Mouse (Mus musculus) thymus, adult 18-20 months (tissue): ENCODE measurements around the gene Prnd.

Experiments
- DNase-seq, 2 experiments: peaks; one replicate each; pipeline ENCODE4 v3.0.0; 2022; ENCODE audit warnings: mixed read lengths in 2 of 2

The Prnd gene

GRCm38 (mm10) chr2:131950598-131951095 lies at the start of gene Prnd:
TSS of gene Prnd (plus strand) at chr2:131950861.
- peak in 1 of 2 experiments; percentile 5 for DNase-seq

- DNase-seq: no peak
Measured at GRCm38 (mm10) chr2:131902423-131902822, 48.2 kb upstream of the Prnd start.

GRCm38 (mm10) chr2:131902867-131903266 lies 47.8 kb upstream of the Prnd start:
- no peak for DNase-seq

GRCm38 (mm10) chr2:131905025-131905424 lies 45.6 kb upstream of the Prnd start:
- no peak for DNase-seq

- DNase-seq: no peak
Measured at GRCm38 (mm10) chr2:131905776-131906175, 44.9 kb upstream of the Prnd start.

GRCm38 (mm10) chr2:131906266-131906665 lies 44.4 kb upstream of the Prnd start:
- no peak for DNase-seq

GRCm38 (mm10) chr2:131906846-131907245 lies 43.8 kb upstream of the Prnd start:
- DNase-seq: no peak

- DNase-seq: no peak
Measured at GRCm38 (mm10) chr2:131907311-131907710, 43.4 kb upstream of the Prnd start.

- DNase-seq: no peak
Measured at GRCm38 (mm10) chr2:131908351-131908861, 42.3 kb upstream of the Prnd start.

GRCm38 (mm10) chr2:131908906-131909305 lies 41.8 kb upstream of the Prnd start:
- DNase-seq: no peak

GRCm38 (mm10) chr2:131909683-131910572 lies 40.7 kb upstream of the Prnd start, which contains the start of the genes Prnp and Prn:
TSS of gene Prnp (plus strand) at chr2:131909928.
TSS of gene Prn (plus strand) at chr2:131909957.
- DNase-seq: peak; percentile 80 to 83

GRCm38 (mm10) chr2:131910847-131911246 lies 39.8 kb upstream of the Prnd start:
- no peak for DNase-seq

- no peak for DNase-seq
Measured at GRCm38 (mm10) chr2:131911341-131911740, 39.3 kb upstream of the Prnd start.

GRCm38 (mm10) chr2:131912526-131913258 lies 38.0 kb upstream of the Prnd start:
- DNase-seq: no peak

- no peak for DNase-seq
Measured at GRCm38 (mm10) chr2:131932275-131932902, 18.3 kb upstream of the Prnd start.

- DNase-seq: no peak
Measured at GRCm38 (mm10) chr2:131933013-131933412, 17.6 kb upstream of the Prnd start.

- no peak for DNase-seq
Measured at GRCm38 (mm10) chr2:131933598-131933997, 17.1 kb upstream of the Prnd start.

GRCm38 (mm10) chr2:131934243-131934642 lies 16.4 kb upstream of the Prnd start:
- DNase-seq: no peak

- no peak for DNase-seq
Measured at GRCm38 (mm10) chr2:131935390-131936105, 15.1 kb upstream of the Prnd start.

- no peak for DNase-seq
Measured at GRCm38 (mm10) chr2:131936410-131936809, 14.3 kb upstream of the Prnd start.

- DNase-seq: no peak
Measured at GRCm38 (mm10) chr2:131939404-131940111, 11.1 kb upstream of the Prnd start.
